Mouse (Mus musculus): ENCODE results near the gene Myl7. TPM values are rescaled to one million over a fixed set of nuclear protein-coding genes. Genes with fewer than 3 reads are reported as not detected.
"Not testable (repeated sequence)": the region's sequence is repeated elsewhere in the genome, so short reads cannot be mapped to it uniquely, and the experiment has no call there.

Myl7 gene
- not detected for polyA plus RNA-seq (2021)

GRCm38 (mm10) chr11:5898531-5898930 is at the start of gene Myl7:
TSS of gene Myl7 (minus strand) at chr11:5898782.
- no peak for TF ChIP-seq CTCF (IDR thresholded peaks at IDR 0.05)
- POLR2A ChIA-PET: no interaction called here
- CTCF ChIA-PET: interaction anchor here (1.8 kb wide), 1 partner anchor 8 kb away, joined by 6 read pairs; no protein-coding TSS in a partner anchor
- DNase-seq (ENCODE audit: low read depth, low spot score) (no peak), ATAC-seq (no peak)
- in situ Hi-C loops (cut with MboI; ENCODE audit: low pct_unique_long_range_greater_than_20kb): no loop called here
- H3K27me3 ChIP-seq: no peaks in the 10 kb centered on the region

DNA sequence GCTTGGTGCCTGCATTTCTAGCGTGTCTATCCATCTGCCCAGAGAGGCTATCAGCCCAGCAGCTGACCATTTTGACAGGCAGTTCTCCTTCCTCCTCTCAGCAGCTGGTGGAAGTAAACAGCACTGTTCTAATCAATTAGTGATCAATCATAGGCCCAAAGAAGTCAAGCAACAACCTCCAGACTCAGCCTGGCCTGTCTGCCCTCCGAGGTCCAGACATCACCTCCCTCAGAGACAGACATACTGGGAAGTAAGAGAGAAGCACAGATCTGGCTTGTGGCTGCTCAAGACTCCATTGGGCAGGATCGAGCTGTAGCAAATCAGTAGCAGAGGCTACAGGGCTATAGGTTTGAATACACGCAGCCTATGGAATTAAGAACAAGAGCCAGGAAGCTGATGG is 49.2 kb upstream of the Myl7 start:
- no peak for ATAC-seq
- no peak for TF ChIP-seq CTCF (IDR thresholded peaks at IDR 0.05)
- POLR2A ChIA-PET: no interaction called here
- no peaks in the 10 kb centered on the region for H3K27me3 ChIP-seq
- no peak for DNase-seq (ENCODE audit: low read depth, low spot score)
- in situ Hi-C loops (cut with MboI; ENCODE audit: low pct_unique_long_range_greater_than_20kb): no loop called here
- CTCF ChIA-PET: interaction anchor here (1.7 kb wide), 1 partner anchor 111 kb away, joined by 5 read pairs; no protein-coding TSS in a partner anchor

- ATAC-seq (peak; percentile 23), DNase-seq (ENCODE audit: low read depth, low spot score) (no peak)
- in situ Hi-C loops (cut with MboI; ENCODE audit: low pct_unique_long_range_greater_than_20kb): no loop called here
Measured at GRCm38 (mm10) chr11:5945096-5945495, 46.5 kb upstream of the Myl7 start.

GRCm38 (mm10) chr11:5942966-5943365 is 44.4 kb upstream of the Myl7 start:
- TF ChIP-seq CTCF (IDR thresholded peaks at IDR 0.05): no peak
- no peaks in the 10 kb centered on the region for H3K27me3 ChIP-seq
- POLR2A ChIA-PET: no interaction called here
- in situ Hi-C loops (cut with MboI; ENCODE audit: low pct_unique_long_range_greater_than_20kb): no loop called here
- DNase-seq (ENCODE audit: low read depth, low spot score) (no peak), ATAC-seq (no peak)
- CTCF ChIA-PET: interaction anchor here (1.0 kb wide), 1 partner anchor 10 kb away, joined by 3 read pairs; no protein-coding TSS in a partner anchor

More at GRCm38 (mm10) chr11:5945096-5945495, 46.5 kb upstream of the Myl7 start:
- ChIA-PET POLR2A (no interaction called here), CTCF (no interaction called here)
- no peaks in the 10 kb centered on the region for H3K27me3 ChIP-seq
- TF ChIP-seq CTCF (IDR thresholded peaks at IDR 0.05): peak; percentile 49

GRCm38 (mm10) chr11:5934531-5934930 is 35.9 kb upstream of the Myl7 start:
- POLR2A ChIA-PET; in situ Hi-C loops (cut with MboI; ENCODE audit: low pct_unique_long_range_greater_than_20kb); DNase-seq (ENCODE audit: low read depth, low spot score); CTCF ChIA-PET; H3K27me3 ChIP-seq; ATAC-seq: not testable (repeated sequence)

DNA sequence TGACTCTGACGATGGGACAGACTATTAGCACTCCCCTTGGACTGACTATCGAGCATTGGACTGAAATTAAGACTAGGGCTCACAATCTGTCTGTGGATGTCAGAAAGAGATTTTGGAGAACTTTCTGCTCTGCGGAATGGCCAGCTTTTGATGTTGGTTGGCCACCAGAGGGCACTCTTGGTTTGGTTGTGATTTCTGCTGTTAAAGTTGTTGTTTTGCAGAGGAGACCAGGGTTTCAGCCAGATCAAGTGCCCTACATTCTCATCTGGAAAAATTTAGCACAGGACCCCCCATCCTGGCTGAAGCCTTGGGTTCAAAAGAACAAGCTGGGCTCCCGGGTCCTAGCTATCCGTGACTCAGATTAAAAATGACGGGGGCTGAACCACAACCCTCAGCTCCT is 33.4 kb upstream of the Myl7 start:
- H3K27me3 ChIP-seq; POLR2A ChIA-PET; in situ Hi-C loops (cut with MboI; ENCODE audit: low pct_unique_long_range_greater_than_20kb); DNase-seq (ENCODE audit: low read depth, low spot score); ATAC-seq: not testable (repeated sequence)
- CTCF ChIA-PET: interaction anchor here (1.5 to 1.8 kb wide), 2 partner anchors 11 to 21 kb away, joined by 4 read pairs; no protein-coding TSS in a partner anchor

- no peaks in the 10 kb centered on the region for H3K27me3 ChIP-seq
- ATAC-seq (no peak), DNase-seq (ENCODE audit: low read depth, low spot score) (no peak)
- no peak for TF ChIP-seq CTCF (IDR thresholded peaks at IDR 0.05)
- ChIA-PET CTCF (interaction anchor here (1.5 kb wide), 1 partner anchor 10 kb away, joined by 4 read pairs; no protein-coding TSS in a partner anchor), POLR2A (no interaction called here)
- in situ Hi-C loops (cut with MboI; ENCODE audit: low pct_unique_long_range_greater_than_20kb): no loop called here
Measured at GRCm38 (mm10) chr11:5930578-5930977, 32.0 kb upstream of the Myl7 start.

DNA sequence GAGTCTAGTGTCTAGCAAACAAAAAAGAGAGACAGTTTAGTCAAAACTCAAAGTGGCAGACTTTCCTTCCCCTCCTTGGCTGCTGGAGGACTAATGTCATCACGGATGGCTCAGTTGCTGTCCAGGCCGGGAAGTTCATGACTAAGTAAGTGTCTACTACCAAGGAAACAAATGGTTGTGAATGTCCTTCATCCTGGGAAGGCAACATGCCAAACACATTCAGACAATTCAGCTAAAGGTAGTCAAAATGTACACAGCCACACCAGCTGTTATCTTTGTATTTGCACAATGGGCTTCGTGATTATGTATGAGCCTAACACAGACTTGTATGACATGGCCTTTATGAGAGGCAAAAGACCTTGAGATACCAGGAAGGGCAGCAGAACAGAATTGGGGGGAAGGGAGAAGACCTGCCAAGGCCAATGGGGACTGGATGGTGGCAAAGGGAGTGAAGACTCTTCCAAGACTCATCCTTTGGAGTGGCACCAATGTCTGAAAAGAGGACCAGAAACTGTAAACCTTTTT is 28.2 kb upstream of the Myl7 start:
- POLR2A ChIA-PET: no interaction called here
- ATAC-seq (no peak), DNase-seq (ENCODE audit: low read depth, low spot score) (no peak)
- TF ChIP-seq CTCF (IDR thresholded peaks at IDR 0.05): no peak
- peaks cover 9% of the 10 kb centered on the region for H3K27me3 ChIP-seq
- CTCF ChIA-PET: no interaction called here
- in situ Hi-C loops (cut with MboI; ENCODE audit: low pct_unique_long_range_greater_than_20kb): no loop called here

GRCm38 (mm10) chr11:5924699-5925098 is 26.1 kb upstream of the Myl7 start:
- DNase-seq (ENCODE audit: low read depth, low spot score) (no peak), ATAC-seq (no peak)
- ChIA-PET POLR2A (no interaction called here), CTCF (no interaction called here)
- peaks cover 19% of the 10 kb centered on the region for H3K27me3 ChIP-seq
- in situ Hi-C loops (cut with MboI; ENCODE audit: low pct_unique_long_range_greater_than_20kb): loop anchor here (25.0 kb wide), 1 partner anchor 437 kb away; no protein-coding TSS in a partner anchor
- no peak for TF ChIP-seq CTCF (IDR thresholded peaks at IDR 0.05)

GRCm38 (mm10) chr11:5920323-5920960 is 21.9 kb upstream of the Myl7 start:
- ChIA-PET POLR2A (no interaction called here), CTCF (interaction anchor here (1.0 to 1.7 kb wide), 2 partner anchors 11 to 21 kb away, joined by 3 to 4 read pairs; no protein-coding TSS in a partner anchor)
- no peak for TF ChIP-seq CTCF (IDR thresholded peaks at IDR 0.05)
- no peak for DNase-seq (ENCODE audit: low read depth, low spot score)
- in situ Hi-C loops (cut with MboI; ENCODE audit: low pct_unique_long_range_greater_than_20kb): loop anchor here (25.0 kb wide), 1 partner anchor 433 kb away; no protein-coding TSS in a partner anchor
- no peak for ATAC-seq
- peaks cover 19% of the 10 kb centered on the region for H3K27me3 ChIP-seq

DNA sequence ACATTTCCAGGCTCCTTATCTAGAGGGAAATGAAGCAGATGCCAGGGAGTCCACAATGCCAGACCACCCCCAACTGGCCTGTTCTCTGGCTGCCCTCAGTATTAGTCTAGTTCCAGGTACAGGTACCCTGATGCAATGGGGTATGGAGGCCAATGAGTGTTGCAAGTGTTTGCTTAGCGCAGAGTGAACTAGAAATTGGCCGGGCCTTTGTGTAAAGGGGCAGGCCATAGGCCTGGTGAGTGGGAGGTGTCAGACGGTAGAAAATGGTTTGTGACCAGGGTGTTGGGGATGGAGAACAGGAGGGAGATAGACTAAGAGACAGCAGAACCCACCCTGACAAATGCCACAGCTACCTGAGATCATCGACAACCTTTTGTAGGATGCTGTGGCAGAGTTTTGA is 21.0 kb upstream of the Myl7 start:
- in situ Hi-C loops (cut with MboI; ENCODE audit: low pct_unique_long_range_greater_than_20kb): loop anchor here (25.0 kb wide), 1 partner anchor 432 kb away; no protein-coding TSS in a partner anchor
- DNase-seq (ENCODE audit: low read depth, low spot score): no peak

More for the DNA sequence above, 21.0 kb upstream of the Myl7 start:
- H3K27me3 ChIP-seq: peaks cover 19% of the 10 kb centered on the region
- ChIA-PET POLR2A (no interaction called here), CTCF (interaction anchor here (1.7 kb wide), 1 partner anchor 12 kb away, joined by 4 read pairs; no protein-coding TSS in a partner anchor)
- no peak for TF ChIP-seq CTCF (IDR thresholded peaks at IDR 0.05)
- no peak for ATAC-seq

Data from Patski (cell line).